Mouse (Mus musculus): ENCODE data around the gene Srsf10. TPM values are rescaled to one million over a fixed set of nuclear protein-coding genes. Genes with fewer than 3 reads are reported as not detected.

The Srsf10 gene
- total RNA-seq, 2 experiments from 2014 or later = 95.5 to 115 TPM

DNA sequence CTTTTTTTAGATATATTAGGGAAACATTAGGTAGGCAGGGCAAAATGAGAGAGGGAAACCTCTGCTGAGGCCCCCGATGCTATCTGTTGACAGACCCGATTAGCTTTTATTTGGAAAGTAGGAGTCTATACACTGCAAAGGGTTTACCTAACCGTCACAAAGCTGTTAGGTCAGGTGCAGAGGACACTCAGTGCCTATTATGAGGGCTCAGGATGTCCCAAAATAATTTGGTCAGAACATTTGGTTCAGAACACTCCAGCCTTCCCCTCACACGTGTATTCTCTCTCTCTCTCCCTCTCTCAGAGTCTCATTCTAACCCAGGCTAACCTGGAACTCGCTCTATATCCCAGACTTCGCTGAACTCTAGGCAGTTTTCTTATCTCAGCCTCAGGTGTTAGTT lies 26.5 kb downstream of the Srsf10 start:
- no peak for DNase-seq (ENCODE audit: low spot score in 2 of 2)

- peak; percentile 30 to 51 for DNase-seq (ENCODE audit: low spot score in 2 of 2)
Measured at GRCm38 (mm10) chr4:135883401-135883851, 27.9 kb downstream of the Srsf10 start.

GRCm38 (mm10) chr4:135883881-135884516 lies 28.5 kb downstream of the Srsf10 start:
- peak in 1 of 2 experiments; percentile 21 for DNase-seq (ENCODE audit: low spot score in 2 of 2)

DNA sequence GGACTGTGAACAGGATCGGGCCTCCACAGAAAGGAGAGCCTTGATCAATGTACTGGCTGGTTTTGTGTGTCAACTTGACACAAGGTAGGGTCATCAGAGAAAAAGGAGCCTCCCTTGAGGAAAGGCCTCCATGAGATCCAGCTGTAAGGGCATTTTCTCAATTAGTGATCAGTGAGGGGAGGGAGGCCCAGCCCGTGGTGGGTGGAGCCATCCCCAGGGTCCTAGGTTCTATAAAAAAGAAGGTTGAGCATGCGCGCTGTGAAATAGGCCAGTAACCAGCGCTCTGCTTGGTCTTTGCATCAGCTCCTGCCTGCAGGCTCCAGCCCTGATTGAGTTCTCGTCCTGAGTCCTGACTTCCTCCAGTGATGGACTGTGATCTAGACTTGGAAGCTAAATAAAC lies 29.0 kb downstream of the Srsf10 start:
- peak in 1 of 2 experiments; percentile 16 for DNase-seq (ENCODE audit: low spot score in 2 of 2)

DNA sequence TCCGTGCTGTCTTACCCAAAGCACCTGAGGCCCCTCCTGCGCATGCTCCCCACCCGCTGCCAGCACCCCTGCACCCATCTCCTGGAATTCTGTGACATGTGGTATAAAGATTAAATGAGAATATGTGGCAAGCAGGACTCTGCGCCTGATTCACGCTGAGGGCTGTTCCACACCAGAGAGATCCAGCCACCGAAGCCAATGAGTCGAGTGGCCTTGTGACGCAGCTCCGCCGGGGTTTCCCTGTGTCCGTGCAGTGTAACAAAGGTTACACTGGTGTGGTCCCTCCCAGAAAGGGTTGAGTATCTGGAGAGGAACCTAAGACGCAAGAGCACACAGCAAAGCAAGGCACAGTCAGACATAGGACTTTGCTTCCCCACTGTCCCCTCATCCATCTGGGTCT lies 30.1 kb downstream of the Srsf10 start:
- peak in 1 of 2 experiments; percentile 25 for DNase-seq (ENCODE audit: low spot score in 2 of 2)

DNA sequence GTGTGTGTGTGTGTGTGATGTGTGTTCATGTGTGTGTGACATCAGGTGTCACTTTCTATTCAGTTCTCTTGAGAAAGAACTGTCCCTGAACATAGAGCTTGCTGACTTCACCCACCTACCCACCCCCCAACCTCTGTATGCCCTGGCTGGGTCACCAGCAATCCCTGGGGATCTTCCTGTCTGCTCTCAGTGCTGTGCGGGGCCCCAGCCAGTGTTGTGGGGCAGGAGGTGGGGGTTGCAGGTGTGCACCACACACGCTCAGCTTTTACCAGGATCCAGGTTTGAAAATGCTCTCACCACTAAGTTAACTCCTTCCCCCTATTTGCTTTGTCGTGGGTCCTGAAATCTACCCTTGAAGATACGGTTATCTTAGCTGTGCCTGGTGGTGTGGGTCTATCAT lies 30.6 kb downstream of the Srsf10 start:
- DNase-seq (ENCODE audit: low spot score in 2 of 2) = peak in 1 of 2 experiments; percentile 7

GRCm38 (mm10) chr4:135888448-135889057 lies 33.0 kb downstream of the Srsf10 start:
- no peak for DNase-seq (ENCODE audit: low spot score in 2 of 2)

DNA sequence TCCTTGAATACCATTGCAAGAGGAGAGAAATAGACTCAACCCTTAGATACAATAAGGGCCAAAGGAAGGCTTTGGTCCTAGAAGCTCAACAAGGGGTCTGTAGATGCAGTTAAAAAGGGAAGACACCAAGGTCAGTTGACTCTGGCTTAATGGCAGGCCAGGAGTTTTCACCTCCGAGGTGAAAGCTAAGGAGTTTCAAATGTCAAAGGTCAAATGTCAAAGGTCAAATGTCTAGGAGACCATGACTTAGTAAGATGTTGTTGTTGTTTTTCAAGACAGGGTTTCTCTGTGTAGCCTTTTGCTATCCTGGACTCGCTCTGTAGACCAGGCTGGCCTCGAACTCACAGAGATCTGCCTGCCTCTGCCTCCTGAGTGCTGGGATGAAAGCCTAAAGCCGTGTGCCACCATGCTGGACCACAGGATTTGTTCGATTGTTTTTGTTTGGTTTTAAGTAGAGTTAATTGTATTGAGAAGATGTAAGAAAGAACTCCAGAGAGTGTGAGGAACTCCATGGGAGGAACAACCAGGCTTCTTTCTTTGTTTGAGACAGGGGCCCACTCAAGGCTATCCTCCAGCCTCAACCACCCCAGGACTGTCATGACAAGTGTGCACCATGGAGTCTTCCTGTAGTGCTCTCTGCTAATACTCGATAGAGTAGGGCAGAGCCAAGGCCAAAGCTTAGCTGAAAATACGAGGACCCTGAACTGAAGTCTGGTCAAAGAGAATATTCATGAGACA lies 33.8 kb downstream of the Srsf10 start:
- DNase-seq (ENCODE audit: low spot score in 2 of 2) = no peak

DNA sequence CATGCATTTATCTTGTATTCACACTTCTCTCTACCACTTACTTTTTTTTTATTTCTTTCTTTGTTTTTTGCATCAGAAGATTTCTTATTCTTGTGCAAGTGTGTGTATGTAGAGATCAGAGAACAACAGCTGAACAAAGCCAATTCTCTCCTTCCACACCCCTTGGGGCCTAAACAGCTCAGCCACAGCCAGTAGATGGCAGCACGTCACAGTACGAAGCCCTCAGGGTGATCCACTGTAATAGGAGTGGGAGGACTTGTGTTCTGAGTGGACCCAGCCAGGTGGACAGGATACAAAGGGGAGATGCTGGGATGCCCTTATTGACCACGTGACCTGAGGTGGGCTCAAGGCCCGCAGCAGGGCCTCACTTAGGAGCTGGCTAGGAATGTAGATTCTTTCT lies 34.3 kb downstream of the Srsf10 start:
- peak; percentile 73 to 80 for DNase-seq (ENCODE audit: low spot score in 2 of 2)

DNA sequence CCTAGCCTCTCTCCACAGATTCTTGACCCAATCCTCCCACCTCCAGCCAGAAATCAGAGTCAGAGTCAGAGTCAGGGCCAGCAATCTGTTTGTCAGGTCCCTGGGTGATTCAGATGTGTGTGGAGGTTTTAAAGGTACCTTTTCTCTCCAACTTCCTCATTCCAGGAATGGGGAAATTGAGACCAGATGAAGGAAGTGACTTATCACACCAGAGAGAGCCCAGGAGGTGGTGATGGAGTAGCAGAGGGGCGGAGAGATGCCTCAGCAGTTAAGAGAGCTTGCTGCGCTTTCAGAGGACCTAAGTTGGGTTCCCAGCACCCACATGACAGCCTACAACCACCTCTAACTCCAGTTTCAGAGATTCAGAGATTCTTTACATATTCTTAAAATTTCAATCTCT lies 36.0 kb downstream of the Srsf10 start:
- DNase-seq (ENCODE audit: low spot score in 2 of 2) = no peak

DNA sequence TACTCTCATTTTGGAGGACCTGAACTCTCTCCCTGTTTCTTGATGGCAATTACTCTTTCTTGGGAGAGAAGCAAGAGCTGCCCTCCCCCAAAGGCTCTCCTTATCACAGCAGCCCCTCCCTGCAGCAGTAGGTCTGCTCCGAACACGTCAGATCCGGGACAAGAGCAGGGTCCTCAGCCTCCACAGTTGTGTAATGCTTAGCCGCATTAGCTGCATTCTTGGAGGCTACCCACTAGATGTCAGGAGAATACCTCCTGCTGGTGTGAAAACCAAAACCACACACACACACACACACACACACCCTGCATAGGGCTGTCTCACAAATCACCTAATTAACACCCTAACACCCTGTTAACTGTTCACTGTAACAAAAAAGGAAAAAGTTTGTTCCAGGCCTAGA lies 37.3 kb downstream of the Srsf10 start:
- DNase-seq (ENCODE audit: low spot score in 2 of 2) = no peak

- no peak for DNase-seq (ENCODE audit: low spot score in 2 of 2)
Measured at GRCm38 (mm10) chr4:135895071-135895571, 39.6 kb downstream of the Srsf10 start, which contains the start of gene Cnr2. Cnr2 (plus strand) TSS chr4:135895394.

DNA sequence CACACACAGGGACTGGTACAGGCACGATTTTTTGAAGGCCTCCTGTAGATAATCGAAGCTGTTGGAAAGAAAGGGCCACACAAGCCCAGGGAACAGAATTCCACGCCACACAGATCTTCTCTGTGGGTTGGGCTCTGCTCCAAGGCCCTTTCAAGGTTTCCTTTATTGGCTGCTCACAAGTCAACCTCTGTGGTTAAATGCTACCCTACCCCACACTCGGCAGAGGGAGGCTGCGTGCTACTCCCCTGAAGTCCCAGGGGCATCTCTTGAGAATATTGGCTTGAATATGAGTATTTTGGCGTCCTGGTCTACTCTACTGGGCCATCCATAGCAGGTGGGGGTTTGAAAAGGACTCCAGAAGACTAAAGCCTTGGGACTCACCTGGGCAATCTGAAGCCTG lies 40.6 kb downstream of the Srsf10 start:
- no peak for DNase-seq (ENCODE audit: low spot score in 2 of 2)

DNA sequence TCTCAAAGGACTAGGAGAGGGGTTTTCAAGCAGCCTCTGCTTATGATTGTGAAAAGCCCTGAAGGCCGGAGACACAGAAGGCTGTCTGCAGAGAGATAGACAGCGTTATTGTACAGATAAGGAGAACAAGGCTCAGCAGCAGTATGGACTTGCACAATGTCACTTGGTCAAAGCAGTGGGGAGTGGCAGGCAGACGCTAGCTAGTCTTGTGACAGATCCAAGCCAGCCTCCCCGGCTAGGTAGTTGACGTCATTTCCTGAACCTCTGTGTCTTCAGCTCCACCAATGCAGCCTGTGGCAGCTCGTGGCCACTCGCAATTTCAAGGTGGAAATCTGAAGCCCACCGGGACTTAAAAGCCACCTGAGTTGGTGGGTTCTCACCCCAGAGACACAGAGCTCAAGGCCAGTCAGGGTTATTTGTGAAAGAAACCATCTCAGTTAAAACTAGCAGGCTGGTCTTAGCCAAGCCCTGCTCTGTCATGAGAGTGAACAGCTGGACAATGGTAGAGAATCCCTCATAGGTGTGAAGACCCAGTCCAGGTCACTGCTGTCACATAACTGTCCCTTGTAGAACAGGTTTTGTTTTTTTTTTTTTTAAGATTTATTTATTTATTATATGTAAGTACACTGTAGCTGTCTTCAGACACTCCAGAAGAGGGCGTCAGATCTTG lies 43.0 kb downstream of the Srsf10 start:
- DNase-seq (ENCODE audit: low spot score in 2 of 2) = no peak

- DNase-seq (ENCODE audit: low spot score in 2 of 2) = no peak
Measured at GRCm38 (mm10) chr4:135899050-135899448, 43.5 kb downstream of the Srsf10 start.

GRCm38 (mm10) chr4:135900008-135900407 lies 44.5 kb downstream of the Srsf10 start:
- DNase-seq (ENCODE audit: low spot score in 2 of 2) = no peak

DNA sequence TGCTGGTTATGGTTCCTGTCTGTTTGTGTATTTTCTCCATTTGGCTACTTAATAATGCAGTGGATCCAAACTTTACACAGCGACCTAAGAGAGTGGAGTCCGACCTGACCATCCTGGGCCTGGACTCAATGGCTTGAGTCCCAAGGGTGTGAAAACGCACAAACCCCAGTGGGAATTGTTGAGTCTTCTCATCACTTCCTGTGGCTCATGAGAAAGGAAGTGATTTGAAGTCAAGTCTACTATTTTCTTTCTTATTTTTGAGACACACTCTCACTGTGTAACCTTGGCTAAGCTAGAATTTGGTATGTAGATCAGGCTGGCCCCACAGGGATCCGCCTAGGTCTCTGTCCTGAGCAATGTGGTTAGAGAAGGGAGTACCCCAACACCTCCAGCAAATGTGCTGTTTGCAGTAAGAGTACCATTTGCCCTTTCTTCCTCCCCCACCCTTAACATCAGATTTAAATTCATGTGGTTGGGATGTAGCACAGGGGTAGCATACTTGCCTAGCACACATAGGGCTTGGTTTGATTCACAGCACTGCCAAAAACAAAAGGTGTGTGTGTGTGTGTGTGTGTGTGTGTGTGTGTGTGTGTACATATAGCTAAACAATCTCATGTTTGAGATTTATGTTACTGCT lies 47.2 kb downstream of the Srsf10 start:
- no peak for DNase-seq (ENCODE audit: low spot score in 2 of 2)

GRCm38 (mm10) chr4:135904810-135905209 lies 49.3 kb downstream of the Srsf10 start:
- DNase-seq (ENCODE audit: low spot score in 2 of 2) = no peak

GRCm38 (mm10) chr4:135906633-135907032 lies 51.1 kb downstream of the Srsf10 start:
- DNase-seq (ENCODE audit: low spot score in 2 of 2) = no peak

DNA sequence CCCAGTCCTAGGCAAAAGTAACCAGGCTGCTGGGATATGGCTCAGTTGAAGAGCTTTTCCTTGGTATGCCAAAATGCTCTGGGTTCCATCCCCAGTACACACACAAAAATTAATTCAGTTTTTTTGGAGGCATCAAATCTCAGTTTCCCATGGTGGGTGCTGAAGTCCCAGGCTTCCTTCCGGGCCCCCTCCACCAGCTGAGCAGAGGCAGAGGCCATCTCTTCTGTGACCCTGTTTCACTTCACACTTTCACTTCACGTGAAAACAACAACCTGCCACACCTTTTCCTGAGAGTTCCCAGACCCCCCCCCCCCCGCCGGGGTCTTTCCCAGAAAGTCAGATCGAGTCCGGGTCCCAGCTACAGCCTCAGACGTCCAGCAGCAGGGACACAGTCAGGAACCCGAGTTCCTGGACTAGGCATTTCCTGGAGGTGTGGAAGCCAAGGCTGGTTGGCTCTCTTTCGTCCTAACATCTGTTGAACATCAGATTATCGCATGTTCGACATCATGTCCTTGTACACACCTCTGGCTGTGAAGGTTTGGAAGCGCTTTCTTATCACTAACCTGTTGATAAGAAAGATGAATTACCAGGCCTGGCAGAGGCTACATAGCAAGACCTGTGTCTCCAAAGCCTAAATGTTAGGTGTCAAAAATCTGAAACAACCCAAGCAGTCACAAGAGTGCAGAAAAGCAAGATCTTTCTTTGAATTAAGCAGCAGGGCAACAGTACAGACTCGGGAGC lies 53.9 kb downstream of the Srsf10 start:
- no peak for DNase-seq (ENCODE audit: low spot score in 2 of 2)
